Mouse (Mus musculus) adipocyte (in vitro differentiated cells): ENCODE results near the gene Nufip1.
A peak's percentile ranks its signal among the peaks of the same experiment; 100 is the strongest.

ENCODE experiments used
- DNase-seq: peaks from one replicate; pipeline ENCODE4 v3.0.0-alpha.2; 2016; ENCODE audit warnings: low spot score

Nufip1 gene

GRCm38 (mm10) chr14:76110396-76111221 is at the start of gene Nufip1, which contains the start of gene Gpalpp1:
TSS of gene Nufip1 (plus strand) at chr14:76110891.
TSS of gene Gpalpp1 (minus strand) at chr14:76110760.
- DNase-seq = peak; percentile 92

- DNase-seq = no peak
Measured at GRCm38 (mm10) chr14:76067237-76067636, 43.5 kb upstream of the Nufip1 start.

GRCm38 (mm10) chr14:76068296-76068695 is 42.4 kb upstream of the Nufip1 start:
- DNase-seq = no peak

- no peak for DNase-seq
Measured at GRCm38 (mm10) chr14:76069296-76069695, 41.4 kb upstream of the Nufip1 start.

GRCm38 (mm10) chr14:76072626-76073025 is 38.1 kb upstream of the Nufip1 start:
- DNase-seq = peak; percentile 5

GRCm38 (mm10) chr14:76074206-76074605 is 36.5 kb upstream of the Nufip1 start:
- no peak for DNase-seq

GRCm38 (mm10) chr14:76075721-76076120 is 35.0 kb upstream of the Nufip1 start:
- DNase-seq = no peak

GRCm38 (mm10) chr14:76076602-76077001 is 34.1 kb upstream of the Nufip1 start:
- DNase-seq = no peak

GRCm38 (mm10) chr14:76077088-76077491 is 33.6 kb upstream of the Nufip1 start:
- peak; percentile 57 for DNase-seq

GRCm38 (mm10) chr14:76081451-76081850 is 29.2 kb upstream of the Nufip1 start:
- no peak for DNase-seq

- no peak for DNase-seq
Measured at GRCm38 (mm10) chr14:76082086-76082636, 28.5 kb upstream of the Nufip1 start.

- DNase-seq = no peak
Measured at GRCm38 (mm10) chr14:76084188-76084587, 26.5 kb upstream of the Nufip1 start.

GRCm38 (mm10) chr14:76097244-76097643 is 13.4 kb upstream of the Nufip1 start:
- no peak for DNase-seq

GRCm38 (mm10) chr14:76097815-76098214 is 12.9 kb upstream of the Nufip1 start:
- no peak for DNase-seq

- peak; percentile 11 for DNase-seq
Measured at GRCm38 (mm10) chr14:76099543-76099942, 11.1 kb upstream of the Nufip1 start.

GRCm38 (mm10) chr14:76115744-76116143 is 5.1 kb downstream of the Nufip1 start:
- no peak for DNase-seq

- DNase-seq = peak; percentile 7
Measured at GRCm38 (mm10) chr14:76118963-76119362, 8.3 kb downstream of the Nufip1 start.

GRCm38 (mm10) chr14:76120472-76120871 is 9.8 kb downstream of the Nufip1 start:
- DNase-seq = no peak

- peak; percentile 41 for DNase-seq
Measured at GRCm38 (mm10) chr14:76121901-76122662, 11.4 kb downstream of the Nufip1 start.

- no peak for DNase-seq
Measured at GRCm38 (mm10) chr14:76122663-76123058, 12.0 kb downstream of the Nufip1 start.

GRCm38 (mm10) chr14:76127311-76127710 is 16.6 kb downstream of the Nufip1 start:
- DNase-seq = no peak

- DNase-seq = no peak
Measured at GRCm38 (mm10) chr14:76128174-76128573, 17.5 kb downstream of the Nufip1 start.

GRCm38 (mm10) chr14:76134975-76135374 is 24.3 kb downstream of the Nufip1 start:
- no peak for DNase-seq
